Mouse (Mus musculus): Measurements from ENCODE around the gene Chml.

Chml gene

GRCm38 (mm10) chr1:175659900-175660299 lies 32.8 kb downstream of the Chml start:
- DNase-seq (ENCODE audit: inconsistent ontology term) = no peak

GRCm38 (mm10) chr1:175648615-175649014 lies 44.1 kb downstream of the Chml start:
- no peak for DNase-seq (ENCODE audit: inconsistent ontology term)

GRCm38 (mm10) chr1:175646952-175647351 lies 45.7 kb downstream of the Chml start:
- DNase-seq (ENCODE audit: inconsistent ontology term) = no peak

GRCm38 (mm10) chr1:175643496-175644265 lies 49.0 kb downstream of the Chml start:
- DNase-seq (ENCODE audit: inconsistent ontology term) = no peak

GRCm38 (mm10) chr1:175640435-175641150 lies 52.1 kb downstream of the Chml start:
- DNase-seq (ENCODE audit: inconsistent ontology term) = no peak

GRCm38 (mm10) chr1:175639072-175639471 lies 53.6 kb downstream of the Chml start:
- no peak for DNase-seq (ENCODE audit: inconsistent ontology term)

- no peak for DNase-seq (ENCODE audit: inconsistent ontology term)
Measured at GRCm38 (mm10) chr1:175637677-175638076, 55.0 kb downstream of the Chml start.

GRCm38 (mm10) chr1:175632470-175632869 lies 60.2 kb downstream of the Chml start:
- DNase-seq (ENCODE audit: inconsistent ontology term) = no peak

Measured in Muller cell, postnatal 12 days (primary cell).